Mouse (Mus musculus): ENCODE data around the gene Cavin2.
A peak's percentile ranks its signal among the peaks of the same experiment; 100 is the strongest.

Gene Cavin2

DNA sequence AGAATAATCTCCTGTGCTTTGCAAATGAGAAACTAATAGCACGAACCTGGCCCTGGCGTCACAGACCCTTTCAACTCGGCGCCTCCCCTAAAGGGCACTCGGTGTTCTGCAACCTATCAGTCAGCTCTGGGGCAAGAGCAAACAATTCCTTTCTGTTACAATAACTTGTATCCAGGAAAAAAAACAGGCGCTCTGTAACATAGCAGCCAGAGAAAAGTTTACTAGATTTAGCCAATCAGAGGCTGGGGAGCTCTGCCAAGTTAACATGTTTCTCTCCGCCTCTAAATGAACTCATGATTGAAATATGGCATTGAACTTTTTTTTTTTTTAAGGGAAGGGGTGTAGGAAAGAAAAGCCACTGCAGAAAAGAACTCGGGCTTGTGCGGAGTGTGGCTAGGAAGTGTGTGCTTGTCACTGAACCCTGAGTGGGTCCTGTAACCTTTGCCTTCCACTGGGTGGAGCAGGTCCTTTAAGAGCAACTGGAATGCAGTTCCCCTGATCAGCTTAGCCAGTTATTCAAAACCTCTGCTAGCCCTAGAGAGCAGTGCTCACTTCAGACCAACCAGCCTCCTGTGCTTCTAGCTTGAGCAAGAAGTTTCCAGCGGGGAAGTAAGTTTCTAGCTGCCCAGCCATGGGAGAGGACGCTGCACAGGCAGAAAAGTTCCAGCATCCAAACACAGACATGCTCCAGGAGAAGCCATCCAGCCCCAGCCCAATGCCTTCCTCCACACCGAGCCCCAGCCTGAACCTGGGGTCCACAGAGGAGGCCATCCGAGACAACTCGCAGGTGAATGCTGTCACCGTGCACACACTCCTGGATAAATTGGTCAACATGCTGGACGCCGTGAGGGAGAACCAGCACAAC, at the start of gene Cavin2:
TSS of gene Cavin2 (plus strand) at position 372 of the 865 bp plus-strand sequence.
- DNase-seq (ENCODE audit: low spot score), result peak; percentile 50

DNA sequence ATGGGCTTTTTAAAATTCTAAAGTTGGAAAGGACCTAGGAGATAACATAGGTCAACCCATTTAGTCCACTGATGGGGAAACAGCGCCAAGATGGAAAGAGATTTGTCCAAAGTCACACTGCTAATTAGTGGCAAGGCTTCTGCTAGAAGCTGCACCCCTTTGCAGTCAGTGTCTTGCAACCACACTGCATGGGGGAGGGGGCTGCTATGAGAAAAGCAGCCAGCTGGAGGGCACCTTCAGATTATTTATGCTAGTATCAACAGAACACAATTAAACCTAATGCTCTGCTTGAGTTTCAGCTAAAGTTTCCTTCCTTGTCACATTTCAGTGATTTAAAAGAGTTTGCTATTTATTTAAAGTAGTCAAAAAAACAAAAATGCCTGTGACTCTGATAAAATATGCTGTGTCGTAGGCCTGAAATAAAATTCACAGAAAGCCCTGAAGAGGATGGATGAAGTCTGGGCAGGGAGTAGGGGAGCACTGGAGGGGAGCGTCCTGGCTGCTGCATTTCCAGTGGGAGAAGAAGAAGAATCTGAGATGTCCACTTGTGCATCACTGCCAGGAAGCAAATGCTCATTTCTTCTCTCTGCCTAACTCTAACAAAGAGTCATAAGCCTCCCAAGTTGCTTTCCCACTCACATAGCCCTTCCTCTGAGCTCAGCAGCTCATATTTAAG, 47.5 kb upstream of the Cavin2 start:
- no peak for DNase-seq (ENCODE audit: low spot score)

DNA sequence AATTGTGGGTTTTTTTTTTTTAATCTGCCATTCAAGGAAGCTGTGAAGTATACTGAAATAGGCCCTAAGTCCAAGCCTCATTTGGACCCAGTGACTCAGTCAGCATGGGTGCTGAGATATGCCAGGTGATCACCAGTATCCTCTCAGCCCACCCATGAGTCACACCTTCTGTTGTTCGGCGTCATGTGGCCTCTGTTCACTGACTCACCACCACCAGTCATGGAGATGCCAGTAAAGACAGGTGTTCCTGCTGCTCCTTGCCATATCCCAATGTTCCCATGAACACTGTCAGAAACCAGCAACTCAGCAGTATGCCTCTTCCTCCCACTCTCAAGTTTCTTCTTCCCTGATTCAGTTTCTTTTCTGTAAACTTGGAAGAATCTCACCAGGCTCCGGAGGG, 45.6 kb upstream of the Cavin2 start:
- DNase-seq (ENCODE audit: low spot score), result no peak

DNA sequence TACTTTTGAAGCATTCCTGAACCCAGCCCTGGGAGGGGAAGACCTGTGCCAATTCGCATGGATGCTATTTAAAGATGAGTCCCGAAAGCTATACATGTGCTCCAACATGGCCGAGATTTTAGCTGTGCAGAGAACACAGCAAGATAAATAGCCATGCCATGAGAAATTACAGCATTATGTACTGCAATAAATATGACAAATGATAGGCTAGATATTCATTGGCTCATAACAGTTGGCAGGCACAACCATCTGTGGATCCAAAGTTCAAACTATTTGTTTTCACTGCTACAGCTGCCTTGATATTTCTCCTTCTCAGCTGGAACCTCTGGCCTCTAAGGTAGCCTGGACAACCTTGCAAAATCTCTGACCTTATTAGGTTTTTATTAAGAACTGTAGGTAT, 45.1 kb upstream of the Cavin2 start:
- no peak for DNase-seq (ENCODE audit: low spot score)

DNA sequence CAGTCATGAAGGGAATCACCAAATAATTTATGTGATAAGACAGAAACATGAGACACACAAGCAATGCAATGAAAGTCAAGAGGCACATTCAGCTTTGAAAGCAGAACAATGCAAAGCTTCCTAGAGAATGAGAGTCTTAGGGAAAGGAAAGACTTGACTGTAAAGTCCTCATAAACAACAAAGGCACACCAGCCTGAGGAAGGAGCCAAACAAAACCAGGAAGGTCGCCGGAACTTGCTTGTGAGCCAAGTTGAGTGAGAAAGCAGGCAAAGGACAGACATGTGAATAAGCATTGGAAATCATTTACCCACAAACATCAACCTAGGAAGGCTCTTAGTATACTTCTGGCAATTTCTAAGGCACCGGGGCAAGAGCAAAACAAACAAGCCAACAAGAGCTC, 43.5 kb upstream of the Cavin2 start:
- DNase-seq (ENCODE audit: low spot score), result no peak

DNA sequence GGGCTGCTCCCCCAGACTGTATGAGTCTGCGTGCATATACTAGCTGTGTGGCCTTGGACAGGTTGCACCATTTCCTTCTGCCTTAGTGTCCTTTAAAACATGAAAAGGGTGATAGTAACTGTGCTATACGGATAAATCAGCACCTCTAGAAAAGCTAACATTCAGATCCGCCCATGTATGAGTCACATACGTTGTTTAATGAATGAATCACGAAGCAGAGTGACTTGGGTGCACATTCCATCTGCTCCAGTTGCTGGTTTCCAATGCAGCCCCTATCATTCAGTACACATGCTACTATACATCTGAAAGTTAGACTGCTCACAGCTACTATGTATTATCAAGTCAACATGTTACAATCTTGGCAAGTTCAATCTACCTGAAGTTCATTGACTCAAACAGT, 38.6 kb upstream of the Cavin2 start:
- no peak for DNase-seq (ENCODE audit: low spot score)

DNA sequence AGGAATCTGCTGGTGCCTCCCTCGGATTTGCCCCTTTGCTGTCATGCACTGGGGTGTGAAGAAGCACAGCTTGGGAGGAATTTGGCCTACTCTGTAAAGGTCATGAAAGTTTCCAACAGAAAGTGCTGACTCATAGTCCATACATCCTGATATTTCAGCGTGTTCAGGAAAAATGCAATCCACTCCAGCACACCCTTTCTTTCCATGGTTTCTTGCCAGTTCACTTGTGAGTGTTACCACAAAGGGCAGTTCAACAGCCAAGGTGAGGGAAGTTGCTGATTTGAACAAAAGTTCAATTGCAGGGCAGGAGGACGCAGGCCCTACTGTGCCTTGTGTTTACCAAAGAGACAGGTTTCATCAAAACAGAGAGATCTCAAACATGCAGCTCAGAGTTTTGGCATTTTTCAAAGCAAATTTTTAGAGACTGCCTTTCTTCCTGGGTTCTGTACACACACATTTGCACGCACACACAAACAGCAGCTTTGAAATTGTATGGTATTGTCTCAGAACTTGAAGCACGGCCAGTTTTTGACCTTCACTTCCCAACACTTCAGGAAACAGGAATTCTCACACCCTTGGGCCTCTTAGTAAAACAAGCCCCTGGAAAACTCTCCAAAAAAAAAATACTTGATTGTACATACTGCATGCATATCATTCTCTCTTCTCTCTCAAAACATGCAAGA, 23.7 kb upstream of the Cavin2 start:
- no peak for DNase-seq (ENCODE audit: low spot score)

DNA sequence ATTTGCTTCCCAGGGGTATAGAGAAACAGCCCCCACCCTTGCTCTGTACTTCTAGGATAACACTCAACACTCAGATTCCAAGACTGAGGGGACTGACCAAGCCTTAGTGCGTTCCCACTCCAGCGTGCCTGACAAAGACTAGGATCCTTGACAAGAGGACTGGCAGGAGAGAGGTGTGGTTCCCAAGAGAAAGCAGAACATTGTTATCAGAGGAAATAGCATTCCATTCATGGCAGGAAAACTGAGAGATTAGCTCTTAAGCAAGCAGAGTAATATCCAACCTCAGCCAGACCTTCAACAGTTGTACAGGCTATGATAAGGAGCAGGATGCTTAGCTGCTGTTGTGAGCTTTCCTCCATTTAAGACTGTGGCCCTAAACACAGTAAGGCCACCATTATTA, 23.0 kb upstream of the Cavin2 start:
- no peak for DNase-seq (ENCODE audit: low spot score)

DNA sequence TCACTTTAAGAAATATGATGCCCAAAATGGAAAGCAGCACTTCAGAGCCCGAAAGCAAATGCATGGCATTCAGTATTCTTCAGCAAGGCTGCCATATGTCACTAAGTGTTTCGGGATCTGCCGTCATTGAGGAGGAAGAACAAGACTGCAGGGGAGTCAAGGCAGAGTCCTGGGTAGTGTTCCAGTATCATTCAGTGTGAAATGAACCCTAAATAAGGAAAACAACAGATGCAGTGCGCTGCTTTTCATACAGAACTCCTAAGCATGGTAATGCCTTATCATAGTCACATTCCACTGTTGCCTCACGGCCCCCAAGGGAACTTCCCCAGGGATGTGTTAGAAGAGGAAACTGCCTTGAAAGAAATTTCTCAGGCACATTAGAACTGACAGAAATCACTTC, 21.8 kb upstream of the Cavin2 start:
- DNase-seq (ENCODE audit: low spot score), result no peak

DNA sequence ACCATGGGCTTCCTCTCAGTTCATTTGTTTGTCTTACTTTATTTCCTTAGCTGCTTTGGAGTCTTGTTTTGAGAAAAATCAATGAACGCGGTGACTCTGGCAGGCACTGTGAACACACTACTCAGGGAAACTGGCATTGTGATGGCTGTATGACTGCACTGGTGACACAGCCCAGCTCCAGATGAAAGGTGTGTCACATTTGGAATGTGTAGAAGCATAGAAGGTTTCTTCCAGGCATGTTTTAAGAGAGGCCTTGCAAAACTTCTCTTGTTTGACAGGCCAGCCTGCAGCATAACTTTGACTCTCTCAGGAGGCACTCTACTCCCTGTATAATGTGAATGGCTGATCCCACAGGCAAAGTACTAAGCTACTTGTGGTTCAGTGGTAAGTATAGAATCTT, 20.7 kb upstream of the Cavin2 start:
- DNase-seq (ENCODE audit: low spot score), result no peak

DNA sequence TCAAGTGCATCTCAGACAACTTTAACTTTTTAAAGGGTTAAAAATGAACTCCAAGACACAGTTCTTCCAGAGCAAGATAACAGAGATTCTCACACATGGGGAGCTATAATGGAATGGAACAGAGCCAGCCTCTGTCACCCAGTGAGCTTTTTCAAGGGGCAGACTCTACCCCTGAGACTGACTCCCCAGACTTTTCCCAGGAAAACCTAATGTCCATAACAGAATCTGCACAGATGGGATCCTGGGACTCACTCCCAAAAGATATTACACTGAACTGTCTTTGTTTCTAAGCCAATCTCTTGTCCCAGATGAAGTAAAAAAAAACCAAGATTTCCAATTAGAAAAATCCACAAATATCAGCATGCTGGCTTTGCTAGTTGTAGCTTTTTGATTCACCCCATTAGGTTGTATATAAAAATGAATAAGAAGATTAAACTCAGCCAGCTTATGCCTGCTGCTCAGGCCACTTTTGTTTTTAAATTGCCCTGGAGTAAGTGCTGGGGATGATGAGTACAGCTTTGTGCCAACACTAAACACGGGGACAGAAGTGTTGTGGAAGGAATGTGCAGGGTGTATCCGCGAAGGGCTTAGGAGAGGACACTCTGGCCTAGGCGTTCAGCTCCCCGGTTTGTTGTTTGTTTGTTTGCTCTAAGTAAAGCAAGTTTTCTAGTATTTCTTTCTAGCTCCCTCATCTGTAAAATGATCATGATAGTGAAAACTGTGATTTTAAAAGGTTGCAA, 18.6 kb upstream of the Cavin2 start:
- no peak for DNase-seq (ENCODE audit: low spot score)

DNA sequence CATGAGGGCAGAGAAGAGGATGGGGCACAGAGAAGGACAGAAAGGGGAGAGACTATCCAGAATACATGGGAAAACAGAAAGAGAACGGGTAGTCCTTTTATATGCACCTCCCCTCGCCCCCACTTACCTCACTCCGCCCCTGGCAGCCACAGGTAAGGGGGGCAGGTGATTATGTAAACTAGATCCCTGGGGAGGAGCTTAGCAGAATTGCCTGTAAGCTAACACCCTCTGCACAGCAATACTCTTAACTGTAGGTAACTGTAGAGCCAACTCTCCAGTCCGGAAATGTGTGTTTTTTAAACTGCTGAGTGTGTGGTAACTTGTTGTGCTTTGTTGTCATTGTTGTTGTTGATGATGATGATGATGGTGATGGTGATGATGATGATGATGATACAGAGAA, 17.1 kb upstream of the Cavin2 start:
- DNase-seq (ENCODE audit: low spot score), result no peak

DNA sequence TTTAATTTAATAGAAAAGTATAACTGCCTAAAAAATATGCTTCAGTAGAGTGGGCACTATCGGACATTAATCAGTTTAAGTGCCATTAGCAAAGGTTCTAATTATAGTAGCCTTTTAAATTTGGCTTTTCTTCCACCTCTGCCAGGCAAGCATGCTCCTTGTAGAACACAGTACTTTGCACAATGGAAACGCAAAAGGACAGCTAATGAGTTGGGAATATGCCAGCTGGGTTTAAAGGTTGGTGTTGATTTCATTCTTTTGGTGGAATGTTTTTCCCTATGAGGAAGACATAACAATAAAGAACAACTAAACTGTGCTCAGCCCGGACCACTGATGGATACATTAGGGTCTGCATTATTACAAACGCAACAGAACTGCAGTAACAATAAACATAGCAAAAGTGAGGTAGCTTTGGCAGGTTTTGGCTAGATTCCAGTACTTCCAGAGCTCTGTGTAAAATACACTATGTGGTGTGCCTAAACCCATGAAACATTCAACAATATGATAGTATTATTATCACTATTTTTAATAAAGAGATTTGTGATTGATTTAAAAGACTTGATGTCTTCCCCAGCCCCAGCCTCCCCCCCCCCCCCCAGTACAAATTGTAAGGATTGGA, 16.2 kb upstream of the Cavin2 start:
- DNase-seq (ENCODE audit: low spot score), result no peak

DNA sequence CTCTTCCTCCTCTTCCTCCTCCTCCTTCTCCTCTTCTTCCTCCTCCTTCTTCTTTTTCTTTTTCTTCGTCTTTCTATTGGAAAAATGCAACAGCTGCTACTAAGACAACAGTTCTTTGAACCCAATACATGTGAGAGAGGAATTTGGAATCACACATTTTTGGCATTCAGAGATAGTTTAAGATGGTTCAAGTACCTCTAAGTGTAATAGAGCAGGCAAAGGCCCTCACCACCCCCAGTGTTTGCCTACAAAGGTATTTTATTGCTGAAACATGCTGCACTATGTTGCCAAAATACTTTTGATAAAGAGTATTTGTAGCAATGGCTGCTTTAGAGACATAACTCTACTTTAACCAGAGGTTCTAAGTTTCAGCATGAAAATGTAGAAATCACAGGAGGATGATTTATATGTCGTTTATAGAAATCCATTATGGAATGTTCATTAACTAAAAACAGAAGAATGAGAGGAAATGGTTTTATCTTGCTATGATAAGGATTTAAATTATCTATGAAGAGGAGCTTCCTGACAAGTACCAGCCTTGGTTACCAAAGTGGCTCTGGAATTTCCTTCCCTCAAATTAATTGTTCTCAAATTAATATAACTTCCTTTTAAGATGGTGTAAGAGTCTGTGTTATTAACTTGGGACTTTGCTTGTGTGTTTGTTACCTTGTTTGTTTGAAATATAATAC, 10.9 kb upstream of the Cavin2 start:
- no peak for DNase-seq (ENCODE audit: low spot score)

DNA sequence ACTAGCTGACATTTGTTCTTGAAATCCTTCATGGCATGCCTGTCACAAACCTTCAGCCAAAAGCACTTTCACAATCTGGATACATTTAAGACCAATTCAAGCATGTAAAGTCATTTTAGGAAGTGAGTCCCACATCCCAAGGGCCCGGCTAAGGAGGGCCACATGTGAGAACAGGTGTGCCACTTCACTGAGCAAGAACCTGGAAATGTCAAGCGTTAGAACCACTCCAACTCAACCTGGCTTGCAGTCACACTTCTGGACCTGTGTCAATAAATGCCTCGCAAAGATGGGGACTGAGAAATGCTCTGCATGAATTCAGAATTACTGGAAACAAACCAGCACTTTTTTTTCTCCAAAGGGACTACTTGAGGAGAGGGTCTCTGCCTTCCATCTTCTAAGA, 725 bp upstream of the Cavin2 start:
- no peak for DNase-seq (ENCODE audit: low spot score)

DNA sequence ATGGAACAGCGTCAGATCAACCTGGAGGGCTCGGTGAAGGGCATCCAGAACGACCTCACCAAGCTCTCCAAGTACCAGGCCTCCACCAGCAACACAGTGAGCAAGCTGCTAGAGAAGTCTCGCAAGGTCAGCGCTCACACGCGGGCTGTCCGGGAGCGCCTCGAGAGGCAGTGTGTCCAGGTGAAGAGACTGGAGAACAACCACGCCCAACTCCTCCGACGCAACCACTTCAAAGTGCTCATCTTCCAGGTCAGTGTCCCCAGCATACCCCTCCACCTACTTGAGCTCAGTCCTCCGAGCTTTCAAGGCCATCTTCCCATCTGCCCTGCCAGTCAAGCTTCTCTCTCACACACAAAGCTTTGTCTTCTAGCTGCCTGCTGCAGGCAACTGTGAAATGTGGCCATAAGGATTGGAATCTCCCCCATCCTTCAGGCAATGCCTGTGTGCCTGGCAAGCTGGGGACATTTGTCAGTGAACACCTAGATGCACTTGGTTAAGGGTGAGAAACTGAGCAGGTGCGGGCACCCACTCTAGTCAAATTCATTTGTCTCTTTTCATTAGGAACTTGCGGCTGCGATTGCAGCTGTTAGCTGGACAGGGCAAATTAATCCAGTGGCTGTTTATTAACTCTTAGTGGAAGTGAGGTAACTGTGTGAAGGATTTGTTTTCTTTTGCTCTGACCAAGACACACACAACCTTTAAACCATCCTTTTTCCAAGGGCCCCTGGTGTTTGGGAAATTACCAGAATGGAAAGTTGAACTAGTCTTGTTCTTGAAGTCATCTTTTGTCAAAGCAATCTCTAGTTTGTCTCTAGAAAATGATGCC, 907 bp downstream of the Cavin2 start:
- DNase-seq (ENCODE audit: low spot score), result no peak

DNA sequence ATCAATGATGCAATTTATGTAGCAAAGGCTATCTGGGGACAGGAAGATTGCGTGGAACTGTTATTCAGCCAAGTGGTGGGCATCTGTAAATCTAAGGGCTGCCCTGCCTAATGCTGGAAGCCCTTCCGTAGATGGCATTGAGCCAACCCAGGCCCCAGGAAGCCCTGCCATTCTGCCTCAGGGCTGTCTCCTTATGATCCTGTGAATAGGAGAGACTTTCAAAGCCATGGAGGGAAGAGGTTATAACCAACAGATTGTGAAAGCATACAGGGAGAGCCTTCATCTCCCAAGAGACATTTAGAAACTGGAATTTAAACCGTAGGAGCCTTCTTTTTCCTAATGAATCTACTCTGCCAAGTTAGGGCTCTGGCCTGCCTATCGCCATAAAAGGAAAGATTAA, 1.7 kb downstream of the Cavin2 start:
- peak; percentile 27 for DNase-seq (ENCODE audit: low spot score)

DNA sequence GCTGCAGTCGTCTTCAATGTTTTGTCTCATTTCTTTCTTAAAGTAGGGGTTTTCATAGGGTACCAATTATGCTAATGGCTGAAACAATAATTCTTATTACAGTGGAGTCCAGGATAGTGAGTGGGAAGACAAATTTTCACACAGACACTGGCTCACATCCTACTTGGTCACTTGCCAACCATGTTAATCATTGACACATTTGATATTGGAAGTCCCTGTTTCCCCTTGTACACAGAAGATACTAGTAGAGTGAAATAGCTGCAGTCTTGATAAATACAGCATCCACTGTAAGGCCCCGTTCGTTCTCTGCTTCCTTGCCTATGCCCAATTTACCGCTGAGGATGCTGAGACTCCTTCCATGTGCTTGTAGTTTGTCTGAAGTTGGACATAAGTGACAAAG, 3.4 kb downstream of the Cavin2 start:
- no peak for DNase-seq (ENCODE audit: low spot score)

DNA sequence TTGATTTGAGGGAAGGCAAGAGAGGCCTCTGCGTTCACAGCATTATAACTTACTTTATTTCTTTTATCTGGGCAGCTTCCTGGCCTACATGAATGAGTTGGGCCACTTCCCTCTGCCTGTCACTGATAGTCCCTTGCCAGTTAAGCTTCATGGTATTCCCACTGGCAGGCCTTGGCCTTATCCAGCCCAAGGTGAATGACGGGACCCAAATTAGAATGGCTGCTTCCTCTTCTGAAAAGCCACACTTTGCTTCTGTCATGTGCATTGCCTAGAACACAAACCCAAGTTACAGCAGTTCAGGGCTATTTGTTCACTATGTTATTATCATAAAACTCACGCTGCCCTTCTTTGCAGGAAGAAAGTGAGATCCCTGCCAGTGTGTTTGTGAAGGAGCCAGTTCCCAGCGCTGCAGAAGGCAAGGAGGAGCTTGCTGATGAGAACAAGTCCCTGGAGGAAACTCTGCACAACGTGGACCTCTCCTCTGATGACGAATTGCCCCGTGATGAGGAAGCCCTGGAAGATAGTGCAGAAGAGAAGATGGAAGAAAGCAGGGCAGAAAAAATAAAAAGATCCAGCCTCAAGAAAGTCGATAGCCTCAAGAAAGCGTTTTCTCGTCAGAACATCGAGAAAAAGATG, 11.5 kb downstream of the Cavin2 start:
- DNase-seq (ENCODE audit: low spot score), result no peak

DNA sequence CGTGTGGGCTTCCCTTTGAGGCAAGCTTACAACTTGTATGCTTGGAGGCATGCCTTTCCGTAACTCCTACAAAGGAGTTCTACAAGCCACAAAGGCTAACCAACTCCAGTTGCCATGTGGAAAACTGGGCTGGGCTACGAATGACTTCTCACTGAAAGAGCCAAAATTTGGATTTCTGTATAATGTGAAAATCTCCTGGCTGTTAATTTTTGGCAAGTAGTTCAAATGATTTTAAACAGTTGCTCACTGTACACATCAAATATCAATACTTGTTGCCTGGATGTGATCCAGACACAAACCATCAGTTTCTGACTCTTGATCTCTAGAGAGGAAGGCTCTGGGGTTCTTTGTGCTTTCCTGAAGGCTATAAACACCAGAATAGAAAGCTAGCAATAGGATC, 18.1 kb downstream of the Cavin2 start:
- DNase-seq (ENCODE audit: low spot score), result no peak

Data from ovary, postnatal 14 days (tissue).